In genomic region chr11:86994330-86994729, GRCm38 (mm10) we compare ENCODE assay signal across 8 mouse cellular contexts. TPM values are rescaled to one million over a fixed set of nuclear protein-coding genes. Genes with fewer than 3 reads are reported as not detected.
DNase-seq lines count a peak whose midpoint lies in the region; ATAC-seq lines count a peak whose summit lies in the region.

No protein-coding gene starts in this region.

- H3K4me3 ChIP-seq in forebrain, embryonic 15.5 days = peak overlapping the region; percentile 95
- H3K4me3 ChIP-seq in neural tube, embryonic 12.5 days = 0 out of 2 replicates have a peak overlapping the region, but pooled peaks have one; percentile 89

- H3K9ac ChIP-seq in forebrain, embryonic 15.5 days (replicated peaks) = no peak overlapping the region
- no peak overlapping the region for H3K9ac ChIP-seq in neural tube, embryonic 12.5 days

- H3K4me2 ChIP-seq in forebrain, embryonic 15.5 days (replicated peaks) = peak overlapping the region; percentile 70
- H3K4me2 ChIP-seq in neural tube, embryonic 12.5 days (replicated peaks) = peak overlapping the region; percentile 91

- no peak overlapping the region for H3K27ac ChIP-seq in forebrain, embryonic 15.5 days (replicated peaks)
- H3K27ac ChIP-seq in neural tube, embryonic 12.5 days = no peak overlapping the region

- H3K4me1 ChIP-seq in forebrain, embryonic 15.5 days = peaks cover 51% of the 10 kb centered on the region
- H3K4me1 ChIP-seq in neural tube, embryonic 12.5 days = peaks cover 39% of the 10 kb centered on the region

- H3K9me3 ChIP-seq in forebrain, embryonic 15.5 days = no peaks in the 10 kb centered on the region
- no peaks in the 10 kb centered on the region for H3K9me3 ChIP-seq in neural tube, embryonic 12.5 days

- H3K27me3 ChIP-seq in forebrain, embryonic 15.5 days = no peaks in the 10 kb centered on the region
- no peaks in the 10 kb centered on the region for H3K27me3 ChIP-seq in neural tube, embryonic 12.5 days (replicated peaks)

- peak; percentile 35 for DNase-seq in kidney, adult 18-20 months
- DNase-seq in kidney, postnatal 10 days = no peak
- DNase-seq in kidney, postnatal 25 days = peak; percentile 32 to 58
- no peak for DNase-seq in spleen, postnatal 36 days (ENCODE audit: low spot score in 2 of 2)
- no peak for DNase-seq in left cerebral cortex, adult 18-20 months (ENCODE audit: low spot score in 2 of 2)
- no peak for DNase-seq in adrenal gland, postnatal 4 days (ENCODE audit: low spot score in 2 of 2)

- no peak for ATAC-seq in forebrain, embryonic 15.5 days (replicated peaks)
- no peak for ATAC-seq in neural tube, embryonic 12.5 days (ENCODE audit: low FRiP score, low read depth)

- 16% methylated on average over 6 of the region's 6 CpGs for WGBS in forebrain, embryonic 15.5 days
- 9% methylated on average over 6 of the region's 6 CpGs for WGBS in neural tube, embryonic 12.5 days

- no peaks in the 10 kb centered on the region for H3K36me3 ChIP-seq in forebrain, embryonic 15.5 days
- H3K36me3 ChIP-seq in neural tube, embryonic 12.5 days = no peaks in the 10 kb centered on the region

RNA-seq across cellular contexts. Expression of gene Ypel2, which starts 0.8 kb away (rescaled TPM):
- polyA plus RNA-seq in forebrain, embryonic 15.5 days (2015; fragmentation: Nextera tagmentation; extraction: Ambion mirVana) = 8.1 and 8.3 TPM in 2 replicates
- polyA plus RNA-seq in neural tube, embryonic 12.5 days (2016; fragmentation: Nextera tagmentation; extraction: Ambion mirVana) = 6.3 and 6.6 TPM in 2 replicates
- 10 to 100 TPM; 46.1 to 46.4 TPM for total RNA-seq in left cerebral cortex, adult 18-20 months (2021)
- total RNA-seq in adrenal gland, postnatal 4 days (2021) = 10 to 100 TPM; 34.4 to 39.5 TPM

Comparison
In these comparisons a context has a peak if more than half of its experiments do, and no peak if none do; other contexts are left out.
1. DNase-seq: peak in kidney, adult 18-20 months (single experiment) and kidney, postnatal 25 days (2 of 2); none in kidney, postnatal 10 days (single experiment), spleen, postnatal 36 days (0 of 2), left cerebral cortex, adult 18-20 months (0 of 2) and adrenal gland, postnatal 4 days (0 of 2).